Mouse (Mus musculus) hindbrain, embryonic 11.5 days (tissue): ENCODE data around the gene Fam124a. TPM values are rescaled to one million over a fixed set of nuclear protein-coding genes. Genes with fewer than 3 reads are reported as not detected.

Experiments used
- ATAC-seq: fragments of 200-750 bp; cut with Nextera tagmentation; 2 replicates; pipeline ENCODE4 v1.8.0; 2017; ENCODE audit warnings: mild to moderate bottlenecking, moderate TSS enrichment, moderate library complexity; ENCODE audit not compliant: low FRiP score
- DNase-seq: peaks from one replicate; pipeline ENCODE4 v3.0.0-alpha.2; 2015; ENCODE audit warnings: low spot score
- H3K27ac ChIP-seq: fragments of 300-500 bp; sonication (generic); 2 replicates; pipeline ENCODE4 v1.5.1; 2014; ENCODE audit warnings: mild to moderate bottlenecking, low read depth, low read length
- H3K27me3 ChIP-seq: fragments of 300-500 bp; sonication (generic); 2 replicates; pipeline ENCODE4 v1.6.1; 2014; ENCODE audit warnings: mild to moderate bottlenecking, low read length, moderate library complexity, mixed read lengths; ENCODE audit not compliant: control insufficient read depth, insufficient read depth
- H3K36me3 ChIP-seq: fragments of 300-500 bp; sonication (generic); 2 replicates; pipeline ENCODE4 v1.6.1; 2014; ENCODE audit warnings: mild to moderate bottlenecking, low read length, moderate library complexity, mixed read lengths; ENCODE audit not compliant: control insufficient read depth, insufficient read depth
- H3K4me1 ChIP-seq: fragments of 300-500 bp; sonication (generic); replicated peaks from 2 replicates; pipeline ENCODE4 v1.6.1; 2014; ENCODE audit warnings: low read length, mixed read lengths; ENCODE audit not compliant: control insufficient read depth, insufficient read depth
- H3K4me2 ChIP-seq: fragments of 300-500 bp; sonication (generic); replicated peaks from 2 replicates; pipeline ENCODE4 v1.6.1; 2014; ENCODE audit warnings: mild to moderate bottlenecking, low read depth, low read length
- H3K4me3 ChIP-seq: fragments of 300-500 bp; sonication (generic); 2 replicates; pipeline ENCODE4 v1.5.1; 2014; ENCODE audit warnings: low read depth, low read length
- H3K9ac ChIP-seq: fragments of 300-500 bp; sonication (generic); 2 replicates; pipeline ENCODE4 v1.6.1; 2014; ENCODE audit warnings: low read depth, low read length
- H3K9me3 ChIP-seq: fragments of 300-500 bp; sonication (generic); 2 replicates; pipeline ENCODE4 v1.6.1; 2016; ENCODE audit warnings: low read length; ENCODE audit not compliant: control insufficient read depth
- WGBS: fragments of 180-500 bp; shearing (Covaris S2); extraction: QIAGEN DNeasy Blood & Tissue Kit; methylation state at CpG from one replicate; pipeline ENCODE4 v1.1.7; 2014; 5-methylcytosine and 5-hydroxymethylcytosine counted together
- polyA plus RNA-seq: library from polyadenylated mRNA; unstranded; fragments of >200 nt; fragmentation: Nextera tagmentation; extraction: Ambion mirVana; gene quantifications from 2 replicates; pipeline ENCODE4 v1.2.1, GENCODE M21; 2014

Gene Fam124a
- polyA plus RNA-seq, 1 experiment from 2014 or later = 4.0 TPM

DNA sequence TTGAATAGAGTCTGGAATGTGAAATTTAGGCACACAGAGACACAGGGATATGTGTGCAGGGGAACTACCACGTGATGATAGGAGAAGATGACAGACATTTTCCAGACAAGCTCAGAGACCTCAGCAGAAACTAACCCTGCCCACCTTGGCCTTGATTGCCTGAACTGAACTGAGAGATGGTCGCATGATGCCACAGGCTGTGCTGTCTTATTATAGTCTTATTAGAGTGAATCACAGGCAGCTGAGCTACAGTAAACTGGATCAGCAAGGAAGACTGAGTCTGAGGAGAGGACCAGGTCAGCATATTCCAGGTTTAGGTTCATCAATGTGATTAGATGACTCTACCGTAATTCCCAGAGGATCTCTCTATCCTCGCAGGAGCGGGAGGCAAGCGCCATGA lies 9.2 kb upstream of the Fam124a start:
- H3K9me3 ChIP-seq = no peaks in the 10 kb centered on the region
- H3K36me3 ChIP-seq = no peaks in the 10 kb centered on the region
- H3K4me3 ChIP-seq = no peak overlapping the region
- DNase-seq = no peak
- no peak overlapping the region for H3K27ac ChIP-seq
- no peak for ATAC-seq
- no peaks in the 10 kb centered on the region for H3K27me3 ChIP-seq
- no peak overlapping the region for H3K4me2 ChIP-seq
- 91% methylated on average over 6 of the region's 6 CpGs for WGBS
- H3K9ac ChIP-seq = no peak overlapping the region
- 0 out of 2 replicates have a peak, but pooled peaks cover 3% of the 10 kb centered on the region for H3K4me1 ChIP-seq

DNA sequence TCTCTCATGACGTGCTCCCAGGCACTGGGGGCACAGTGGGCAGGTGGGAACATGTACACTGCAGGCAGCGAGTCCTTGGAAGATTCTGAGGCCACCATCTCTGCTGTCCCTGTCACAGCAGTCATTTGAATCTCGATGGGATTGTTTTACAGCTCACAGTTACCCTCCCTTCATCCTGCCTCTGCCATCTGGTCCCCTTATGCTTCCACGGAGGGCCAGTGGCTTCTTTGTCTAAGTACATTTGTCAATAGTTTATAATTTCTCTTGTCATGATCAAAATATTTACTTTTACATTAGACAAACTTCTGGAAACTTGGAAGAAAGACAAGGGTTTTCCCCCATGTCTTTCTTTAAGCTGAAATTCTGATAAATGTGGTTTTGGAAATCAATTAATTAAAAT lies 8.8 kb upstream of the Fam124a start:
- no peak for ATAC-seq
- Histone ChIP-seq H3K9ac (no peak overlapping the region), H3K36me3 (no peaks in the 10 kb centered on the region), H3K4me3 (no peak overlapping the region), H3K27me3 (no peaks in the 10 kb centered on the region), H3K4me2 (no peak overlapping the region), H3K4me1 (0 out of 2 replicates have a peak, but pooled peaks cover 3% of the 10 kb centered on the region), H3K27ac (no peak overlapping the region), H3K9me3 (no peaks in the 10 kb centered on the region)
- 61% methylated on average over 4 of the region's 4 CpGs for WGBS
- DNase-seq = no peak

DNA sequence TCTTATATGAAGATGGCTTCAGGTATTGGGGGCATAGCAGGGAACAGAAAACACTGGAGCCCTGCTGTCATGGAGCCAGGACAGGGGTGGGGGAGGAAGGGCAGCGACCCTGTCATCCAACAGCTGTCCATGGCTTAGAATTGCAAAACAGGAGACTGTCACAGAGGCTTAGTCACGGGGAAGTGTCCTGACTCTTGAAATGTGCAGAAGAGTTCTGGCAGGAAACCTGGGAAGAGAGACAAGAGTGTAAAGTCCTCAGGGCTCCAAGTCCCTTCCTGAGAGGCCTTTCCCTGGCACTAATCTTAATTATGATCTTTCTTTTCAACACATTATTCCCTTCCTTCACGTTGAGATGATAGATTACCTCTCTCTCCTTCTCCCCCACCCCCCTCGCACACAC lies 5.4 kb upstream of the Fam124a start:
- H3K4me1 ChIP-seq = 0 out of 2 replicates have a peak, but pooled peaks cover 3% of the 10 kb centered on the region
- WGBS = 39% methylated on average over 4 of the region's 4 CpGs

DNA sequence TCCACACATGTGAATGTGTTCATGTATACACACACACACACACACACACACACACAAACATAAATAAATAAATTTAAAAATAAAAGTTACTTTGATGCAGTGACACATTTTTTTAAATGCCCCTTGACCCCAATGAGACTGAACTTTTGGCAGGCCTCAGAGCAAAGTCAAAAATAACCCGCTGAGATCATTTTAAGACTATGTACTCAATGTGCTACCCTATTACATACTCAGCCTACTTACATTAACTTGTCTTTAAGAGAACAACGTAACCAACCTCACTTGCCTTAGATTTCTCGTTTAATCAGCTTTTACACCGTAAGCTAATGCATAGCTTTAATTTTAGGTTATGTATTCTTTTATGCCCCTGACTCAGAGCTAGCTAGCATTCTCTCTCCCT lies 2.8 kb upstream of the Fam124a start:
- DNase-seq = no peak

More for the DNA sequence above, 5.4 kb upstream of the Fam124a start:
- Histone ChIP-seq H3K36me3 (no peaks in the 10 kb centered on the region), H3K4me2 (no peak overlapping the region), H3K9me3 (no peaks in the 10 kb centered on the region), H3K9ac (no peak overlapping the region), H3K27ac (no peak overlapping the region), H3K4me3 (no peak overlapping the region), H3K27me3 (peaks cover 5% of the 10 kb centered on the region; the same call in 1 of the 2 replicates)
- no peak for DNase-seq
- no peak for ATAC-seq

DNA sequence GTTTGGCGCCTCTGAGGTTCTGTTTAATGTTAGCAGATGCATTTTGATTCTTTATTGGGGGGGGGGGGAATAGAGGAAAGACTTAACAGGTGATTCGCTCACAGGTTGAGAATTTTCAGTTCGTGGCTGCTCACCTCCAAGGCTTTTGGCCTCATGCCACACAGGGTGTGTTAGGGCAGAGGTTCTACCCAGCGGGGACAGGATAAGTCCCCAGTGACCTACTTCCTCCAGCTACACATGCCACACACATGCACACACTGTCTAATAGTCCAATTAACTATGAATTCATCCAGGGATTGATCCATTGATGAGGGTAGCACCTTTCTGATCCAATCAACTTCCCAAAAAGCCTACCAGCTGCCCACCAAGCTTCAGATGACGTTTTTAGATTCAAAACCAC lies 1.8 kb upstream of the Fam124a start:
- H3K4me1 ChIP-seq = 0 out of 2 replicates have a peak, but pooled peaks cover 3% of the 10 kb centered on the region
- H3K9ac ChIP-seq = no peak overlapping the region
- H3K4me3 ChIP-seq = no peak overlapping the region
- no peak overlapping the region for H3K4me2 ChIP-seq
- H3K27me3 ChIP-seq = peaks cover 10% of the 10 kb centered on the region
- no peaks in the 10 kb centered on the region for H3K9me3 ChIP-seq
- 86% methylated on average over 5 of the region's 5 CpGs for WGBS
- ATAC-seq = no peak
- no peak for DNase-seq
- no peaks in the 10 kb centered on the region for H3K36me3 ChIP-seq
- H3K27ac ChIP-seq = no peak overlapping the region

More for the DNA sequence above, 2.8 kb upstream of the Fam124a start:
- Histone ChIP-seq H3K27me3 (peaks cover 10% of the 10 kb centered on the region), H3K9ac (no peak overlapping the region), H3K4me3 (no peak overlapping the region), H3K4me1 (0 out of 2 replicates have a peak, but pooled peaks cover 3% of the 10 kb centered on the region), H3K4me2 (no peak overlapping the region), H3K27ac (no peak overlapping the region), H3K9me3 (no peaks in the 10 kb centered on the region), H3K36me3 (no peaks in the 10 kb centered on the region)
- no peak for ATAC-seq
- whole genome bisulfite sequencing = 92% methylated on average over 4 of the region's 4 CpGs

DNA sequence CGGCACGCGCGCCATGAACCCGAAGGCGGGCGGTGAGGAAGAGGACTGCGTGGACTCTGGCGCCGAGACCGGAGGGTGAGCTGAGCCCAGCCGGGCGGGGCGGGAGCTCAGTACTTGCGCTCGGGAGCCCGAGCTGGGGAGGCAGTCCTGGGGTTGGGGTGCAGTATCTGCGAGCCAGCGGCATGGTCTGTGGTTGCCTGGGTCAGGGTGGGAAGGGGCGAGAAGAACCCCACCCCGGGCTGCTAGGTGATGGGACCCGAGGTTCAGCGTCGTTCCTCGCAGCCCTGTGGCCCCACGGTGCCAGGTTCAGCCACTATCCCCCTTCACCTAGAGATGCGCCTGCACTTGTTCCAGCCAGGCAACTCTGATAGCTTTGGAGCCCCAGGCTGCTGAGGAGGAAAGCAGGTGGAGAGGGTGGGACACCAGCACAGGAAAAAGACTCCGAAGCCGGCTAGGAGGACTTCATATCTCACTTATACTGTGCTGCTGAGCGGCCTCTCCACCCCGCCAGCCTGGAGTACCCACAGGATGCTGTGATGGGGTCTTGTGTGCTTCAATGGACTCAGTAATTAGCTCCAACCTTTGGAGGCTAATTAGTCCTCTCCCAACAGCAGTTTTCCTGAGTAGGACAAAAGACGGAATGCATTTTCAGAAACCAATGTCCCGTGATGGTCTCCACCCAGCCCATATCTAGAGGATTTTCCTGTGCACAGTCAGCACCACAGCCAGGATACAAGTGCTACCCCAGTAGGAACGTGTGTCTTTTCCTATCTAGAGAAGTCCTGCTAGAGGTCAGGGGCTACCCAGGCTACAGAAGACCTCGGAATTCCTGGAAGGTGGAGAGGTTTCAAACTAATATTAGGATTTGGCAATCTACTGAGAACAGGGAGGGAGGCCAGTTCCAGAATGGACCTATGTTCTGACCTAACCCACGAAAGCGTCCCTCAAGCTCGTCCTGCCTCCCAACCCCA lies 588 bp downstream of the Fam124a start:
- peak overlapping the region; percentile 79 for H3K4me2 ChIP-seq
- no peak overlapping the region for H3K27ac ChIP-seq
- H3K36me3 ChIP-seq = no peaks in the 10 kb centered on the region
- peaks cover 10% of the 10 kb centered on the region for H3K27me3 ChIP-seq
- DNase-seq (no peak), ATAC-seq (peak; percentile 87)
- H3K9me3 ChIP-seq = no peaks in the 10 kb centered on the region
- peak overlapping the region; percentile 65 for H3K4me3 ChIP-seq
- no peaks in the 10 kb centered on the region for H3K4me1 ChIP-seq
- peak overlapping the region; percentile 65 for H3K9ac ChIP-seq
- 15% methylated on average over 29 of the region's 38 CpGs for WGBS

DNA sequence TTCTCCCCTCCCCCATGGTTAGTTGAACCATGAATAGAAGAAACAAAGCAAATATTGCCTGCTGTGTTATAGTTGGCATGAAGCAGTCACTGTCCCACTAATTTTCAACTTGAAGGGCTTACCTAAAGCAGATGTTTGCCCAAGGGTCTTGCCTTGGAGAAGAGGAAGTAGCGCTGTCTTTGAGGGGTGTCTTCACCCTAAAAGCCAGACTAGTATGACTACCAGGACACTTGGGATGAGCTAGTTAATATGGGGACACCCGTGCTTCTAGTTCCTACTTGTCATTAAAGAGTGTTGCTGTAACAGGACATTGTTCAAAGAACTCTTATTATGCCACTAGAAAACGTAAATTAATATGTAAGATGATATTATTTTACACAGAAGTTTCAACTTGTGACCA lies 1.6 kb downstream of the Fam124a start:
- ATAC-seq = no peak
- no peak overlapping the region for H3K9ac ChIP-seq
- no peak overlapping the region for H3K27ac ChIP-seq
- no peak overlapping the region for H3K4me2 ChIP-seq
- WGBS = 86% methylated on average over 3 of the region's 3 CpGs
- peaks cover 10% of the 10 kb centered on the region for H3K27me3 ChIP-seq
- H3K9me3 ChIP-seq = no peaks in the 10 kb centered on the region
- DNase-seq = no peak
- no peak overlapping the region for H3K4me3 ChIP-seq
- H3K36me3 ChIP-seq = no peaks in the 10 kb centered on the region
- H3K4me1 ChIP-seq = no peaks in the 10 kb centered on the region

DNA sequence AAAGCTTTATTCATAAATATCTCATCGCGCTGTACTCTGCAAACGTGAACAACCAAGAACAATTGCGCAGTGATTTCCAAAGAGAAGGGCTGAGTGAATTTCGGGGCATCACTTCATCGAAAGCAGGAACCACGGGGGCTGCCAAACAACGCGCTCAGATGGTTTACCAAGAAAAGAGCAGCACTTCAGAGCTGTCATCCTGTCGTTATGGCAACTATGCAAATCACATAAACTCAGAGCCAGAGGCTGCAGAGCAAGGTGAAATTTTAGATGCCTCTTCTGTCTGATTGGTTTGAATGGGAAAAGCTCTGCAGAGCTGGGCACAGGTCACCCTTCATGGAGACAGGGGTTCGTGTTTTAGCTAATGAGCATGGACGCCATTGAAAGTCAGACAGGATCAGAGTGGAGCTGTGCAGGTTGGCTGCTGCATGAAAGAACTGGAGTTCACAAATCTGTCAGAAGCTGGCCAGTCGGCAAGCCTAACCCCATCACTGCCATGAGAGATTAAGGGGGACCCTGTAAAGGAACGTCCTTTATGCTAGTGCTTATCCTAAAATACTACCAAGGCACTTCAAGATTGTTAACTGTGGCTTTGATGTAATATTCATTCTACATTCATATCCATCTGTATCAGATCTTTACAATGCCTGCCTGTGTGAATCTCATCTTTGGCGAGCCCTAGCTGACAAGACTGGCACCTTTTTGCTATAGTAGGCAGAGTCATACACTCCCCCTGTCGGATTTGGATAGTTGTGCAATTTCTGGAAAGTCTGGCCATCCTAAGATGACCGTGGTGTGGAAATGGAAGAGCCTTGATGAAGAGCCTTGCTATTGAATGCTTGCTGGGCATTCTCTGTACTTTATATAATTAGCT lies 6.6 kb downstream of the Fam124a start:
- Histone ChIP-seq H3K27ac (no peak overlapping the region), H3K9ac (no peak overlapping the region), H3K27me3 (no peaks in the 10 kb centered on the region; the same call in 1 of the 2 replicates), H3K4me2 (no peak overlapping the region), H3K4me1 (no peaks in the 10 kb centered on the region), H3K4me3 (no peak overlapping the region), H3K36me3 (no peaks in the 10 kb centered on the region), H3K9me3 (no peaks in the 10 kb centered on the region)
- 58% methylated on average over 17 of the region's 17 CpGs for WGBS
- DNase-seq (no peak), ATAC-seq (no peak)
